Mouse (Mus musculus): ENCODE measurements around the gene Nbea. TPM values are rescaled to one million over a fixed set of nuclear protein-coding genes. Genes with fewer than 3 reads are reported as not detected.

Nbea gene
- polyA plus RNA-seq, 1 experiment from 2014 or later: 9.7 TPM

DNA sequence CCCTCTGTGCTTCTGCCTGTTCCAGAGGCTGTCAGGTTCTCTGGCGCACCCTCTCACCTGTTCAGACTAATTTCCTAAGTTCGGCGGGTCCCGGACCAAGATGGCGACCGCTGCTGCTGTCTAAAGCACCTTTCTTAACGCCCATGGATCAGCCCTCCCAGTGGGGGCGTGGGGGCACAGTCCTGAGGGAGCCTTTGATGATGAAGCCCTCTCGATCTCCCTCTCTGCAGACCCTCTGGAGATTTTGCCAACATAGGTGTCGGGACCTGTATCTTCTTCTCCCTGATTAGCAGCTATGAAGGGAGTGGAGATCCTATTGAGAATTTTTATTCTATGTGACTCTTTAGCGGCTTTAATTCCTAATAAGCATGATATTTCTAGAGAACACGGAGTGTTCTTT, 573.3 kb downstream of the Nbea start:
- Histone ChIP-seq H3K27ac (replicated peaks) (0 out of 2 replicates have a peak overlapping the region, but pooled peaks have one; percentile 46), H3K36me3 (no peaks in the 10 kb centered on the region), H3K27me3 (ENCODE audit: low read depth, poor library complexity, severe bottlenecking) (no peaks in the 10 kb centered on the region), H3K9me3 (replicated peaks) (no peaks in the 10 kb centered on the region), H3K4me3 (no peak overlapping the region), H3K4me1 (peaks cover 14% of the 10 kb centered on the region)
- no peak for DNase-seq (ENCODE audit: low spot score)
- 91% methylated on average over 12 of the region's 12 CpGs for WGBS

DNA sequence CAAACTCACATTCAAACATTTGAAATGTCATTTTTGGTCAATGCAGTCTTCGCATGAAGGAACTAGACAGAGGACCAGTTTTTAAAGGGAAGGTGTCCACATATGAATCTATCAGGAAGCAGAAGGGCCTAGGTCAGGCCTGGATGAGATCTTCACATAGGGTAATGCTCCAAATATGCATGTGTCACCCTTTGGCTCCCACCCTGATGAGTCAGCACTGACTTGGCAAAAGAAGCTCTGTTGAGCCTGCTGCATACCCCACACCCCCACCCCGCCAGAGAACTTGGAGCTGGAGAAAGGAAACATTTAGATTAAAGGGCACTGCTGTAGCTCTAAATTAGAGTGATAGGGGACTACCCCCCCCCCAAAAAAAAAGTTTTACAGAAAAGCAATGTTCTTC, 583.2 kb downstream of the Nbea start:
- 89% methylated on average over 2 of the region's 2 CpGs for WGBS
- H3K9me3 ChIP-seq (replicated peaks): no peaks in the 10 kb centered on the region
- DNase-seq (ENCODE audit: low spot score): no peak
- H3K27me3 ChIP-seq (ENCODE audit: low read depth, poor library complexity, severe bottlenecking): no peaks in the 10 kb centered on the region
- no peak overlapping the region for H3K27ac ChIP-seq (replicated peaks)
- no peaks in the 10 kb centered on the region for H3K4me1 ChIP-seq
- no peaks in the 10 kb centered on the region for H3K36me3 ChIP-seq
- no peak overlapping the region for H3K4me3 ChIP-seq

DNA sequence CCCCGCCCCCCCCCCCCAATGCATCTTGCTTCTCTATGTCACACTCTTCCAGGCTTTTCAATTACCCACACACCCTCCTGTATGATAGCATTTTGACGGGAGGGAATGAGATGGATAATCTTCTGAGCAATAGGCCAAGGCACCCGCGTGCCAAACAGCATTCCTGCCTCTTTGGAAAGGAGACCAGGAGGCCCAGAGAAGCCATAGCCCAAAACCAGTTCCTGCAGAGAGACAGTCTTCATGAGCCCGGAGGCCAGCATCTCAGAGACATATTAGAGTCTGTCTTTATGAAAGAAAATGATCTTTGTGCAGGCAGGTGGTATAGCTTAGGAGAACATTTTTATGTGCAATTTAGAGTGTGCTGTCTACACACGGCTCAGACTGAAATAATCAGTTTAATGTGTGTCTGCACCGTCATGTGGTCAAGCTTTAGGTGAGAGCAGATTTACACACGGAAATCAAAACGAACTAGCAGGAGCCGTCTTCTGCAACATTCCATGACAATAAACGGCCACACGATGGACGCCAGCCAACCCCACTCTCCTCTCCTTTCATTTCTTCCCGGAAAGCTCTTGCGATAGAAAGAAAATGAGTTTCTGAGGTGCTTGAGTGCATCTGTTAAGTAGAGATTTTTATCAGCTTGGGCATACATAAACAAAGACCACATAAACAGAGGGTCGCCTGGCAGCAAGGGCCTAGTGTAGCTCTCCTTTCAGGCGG, 584.0 kb downstream of the Nbea start:
- DNase-seq (ENCODE audit: low spot score): no peak
- 84% methylated on average over 17 of the region's 17 CpGs for WGBS
- Histone ChIP-seq H3K9me3 (replicated peaks) (no peaks in the 10 kb centered on the region), H3K4me3 (no peak overlapping the region), H3K4me1 (no peaks in the 10 kb centered on the region), H3K27ac (replicated peaks) (no peak overlapping the region), H3K36me3 (no peaks in the 10 kb centered on the region), H3K27me3 (ENCODE audit: low read depth, poor library complexity, severe bottlenecking) (no peaks in the 10 kb centered on the region)

DNA sequence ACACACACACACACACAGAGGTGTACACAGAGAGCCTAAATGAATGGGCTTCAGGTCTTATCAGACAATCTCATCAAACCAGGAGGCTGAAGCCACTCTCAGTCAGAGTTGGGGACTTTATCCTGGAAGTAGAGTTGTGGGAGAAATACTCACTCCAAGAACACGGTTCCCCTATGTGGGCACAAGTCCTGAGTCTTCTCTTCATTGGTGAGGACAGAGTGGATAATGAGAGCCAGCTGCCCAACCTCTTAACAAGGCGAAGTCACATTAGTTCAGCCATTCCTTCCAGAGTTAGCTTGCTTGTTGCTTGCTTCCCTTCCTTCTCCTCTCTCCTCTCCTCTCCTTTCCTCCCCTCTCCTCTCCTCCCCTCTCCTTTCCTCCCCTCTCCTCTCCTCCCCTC, 584.8 kb downstream of the Nbea start:
- Histone ChIP-seq H3K4me1 (no peaks in the 10 kb centered on the region), H3K36me3 (no peaks in the 10 kb centered on the region), H3K4me3 (no peak overlapping the region), H3K27ac (replicated peaks) (no peak overlapping the region), H3K9me3 (replicated peaks) (no peaks in the 10 kb centered on the region), H3K27me3 (ENCODE audit: low read depth, poor library complexity, severe bottlenecking) (no peaks in the 10 kb centered on the region)
- DNase-seq (ENCODE audit: low spot score): no peak
- WGBS: 79% methylated on average over 2 of the region's 2 CpGs

DNA sequence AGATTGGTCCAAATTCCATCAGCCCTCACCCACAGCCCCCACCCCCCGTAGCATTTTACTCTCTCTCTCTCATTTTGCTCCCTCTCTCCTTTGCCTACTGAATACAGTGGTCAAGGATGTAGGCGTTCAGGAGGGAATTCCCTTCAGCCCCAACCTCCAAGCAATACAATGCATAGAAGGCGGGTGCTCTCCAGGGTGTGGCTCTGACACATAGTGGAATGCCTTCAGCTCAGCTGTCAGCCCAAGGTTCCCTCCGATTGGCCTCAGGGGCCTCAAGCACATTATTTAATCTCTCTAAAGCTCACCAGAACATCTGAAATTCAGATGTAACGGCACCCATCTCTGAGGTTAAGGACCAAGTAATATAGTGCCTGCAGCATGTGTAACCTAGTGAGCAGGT, 590.2 kb downstream of the Nbea start:
- H3K9me3 ChIP-seq (replicated peaks): no peaks in the 10 kb centered on the region
- WGBS: 83% methylated on average over 5 of the region's 5 CpGs
- no peak overlapping the region for H3K27ac ChIP-seq (replicated peaks)
- no peaks in the 10 kb centered on the region for H3K27me3 ChIP-seq (ENCODE audit: low read depth, poor library complexity, severe bottlenecking)
- no peak for DNase-seq (ENCODE audit: low spot score)
- H3K4me1 ChIP-seq: peaks cover 36% of the 10 kb centered on the region
- H3K4me3 ChIP-seq: no peak overlapping the region
- H3K36me3 ChIP-seq: no peaks in the 10 kb centered on the region

DNA sequence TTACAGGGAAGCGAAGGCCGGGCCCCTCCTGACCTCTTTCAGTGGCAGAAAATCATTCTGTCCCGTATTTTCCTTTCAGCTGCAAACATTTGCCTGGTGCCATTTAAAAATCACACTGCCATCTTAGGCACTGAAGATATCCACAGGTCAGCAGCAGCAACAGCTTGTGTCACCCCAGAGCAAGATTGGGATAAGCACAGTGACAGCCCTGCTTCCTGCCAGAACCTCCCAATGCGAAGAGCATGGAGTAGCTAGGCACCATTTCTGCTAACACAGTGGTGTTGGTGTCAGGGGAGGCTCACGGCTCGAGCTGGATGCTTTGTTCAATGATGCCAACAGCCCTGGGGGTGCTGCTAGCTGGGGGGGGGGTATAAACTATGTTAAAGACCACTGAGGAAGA, 592.8 kb downstream of the Nbea start:
- 79% methylated on average over 6 of the region's 6 CpGs for WGBS
- no peak for DNase-seq (ENCODE audit: low spot score)
- no peaks in the 10 kb centered on the region for H3K9me3 ChIP-seq (replicated peaks)
- H3K27ac ChIP-seq (replicated peaks): peak overlapping the region; percentile 58; the same call in 1 of the 2 replicates
- H3K36me3 ChIP-seq: no peaks in the 10 kb centered on the region
- no peak overlapping the region for H3K4me3 ChIP-seq
- peaks cover 57% of the 10 kb centered on the region for H3K4me1 ChIP-seq
- no peaks in the 10 kb centered on the region for H3K27me3 ChIP-seq (ENCODE audit: low read depth, poor library complexity, severe bottlenecking)

DNA sequence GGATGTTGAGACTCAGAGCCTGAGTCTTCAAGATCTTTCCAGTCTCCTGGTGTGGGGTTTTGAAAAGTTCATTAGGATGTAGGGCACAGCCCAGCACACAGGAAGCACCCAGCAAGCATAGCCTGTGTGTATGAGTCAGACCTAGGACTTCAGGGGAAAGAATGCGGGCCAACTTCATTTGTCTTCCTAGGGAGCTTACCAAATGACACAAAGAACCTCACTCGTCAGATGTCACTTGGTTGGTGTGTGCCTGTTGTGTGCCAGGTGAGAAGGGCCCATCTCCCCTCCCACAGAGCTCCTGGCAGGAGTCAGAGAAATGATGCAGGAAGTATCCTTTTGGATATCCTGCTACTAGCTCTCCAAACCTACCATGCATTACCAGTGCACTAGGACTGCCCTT, 593.2 kb downstream of the Nbea start:
- no peaks in the 10 kb centered on the region for H3K9me3 ChIP-seq (replicated peaks)
- WGBS: 67% methylated on average over 2 of the region's 2 CpGs
- no peak overlapping the region for H3K4me3 ChIP-seq
- H3K27ac ChIP-seq (replicated peaks): peak overlapping the region; percentile 58; the same call in 1 of the 2 replicates
- no peaks in the 10 kb centered on the region for H3K36me3 ChIP-seq
- DNase-seq (ENCODE audit: low spot score): no peak
- peaks cover 57% of the 10 kb centered on the region for H3K4me1 ChIP-seq
- no peaks in the 10 kb centered on the region for H3K27me3 ChIP-seq (ENCODE audit: low read depth, poor library complexity, severe bottlenecking)

DNA sequence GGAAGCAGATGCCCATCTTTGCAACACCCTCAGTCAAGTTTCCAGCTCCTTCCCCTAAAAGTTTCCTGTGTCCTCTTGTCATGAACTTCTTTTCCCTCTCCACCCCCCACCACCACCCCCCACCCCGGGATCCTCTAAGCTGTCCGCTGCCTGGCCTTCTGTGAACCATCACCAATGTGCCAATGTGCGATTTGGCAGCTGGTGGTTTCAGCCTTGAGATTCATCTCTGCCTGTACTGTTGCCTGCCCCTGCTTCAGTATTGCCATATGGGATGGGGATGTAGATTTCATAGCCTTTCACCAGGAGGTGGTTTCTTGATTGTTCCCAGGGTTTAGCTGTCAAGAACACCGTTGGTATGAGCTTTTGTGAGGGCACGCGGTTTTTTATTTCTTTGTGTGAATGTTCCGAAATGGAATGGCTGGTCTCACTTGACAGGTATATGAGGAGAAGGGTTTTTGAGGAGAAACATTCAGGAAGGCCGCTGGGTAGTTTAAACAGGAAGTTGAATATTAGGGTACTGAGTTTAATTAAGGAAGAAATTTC, 594.0 kb downstream of the Nbea start:
- no peaks in the 10 kb centered on the region for H3K36me3 ChIP-seq
- 81% methylated on average over 8 of the region's 8 CpGs for WGBS
- no peak overlapping the region for H3K4me3 ChIP-seq
- H3K27me3 ChIP-seq (ENCODE audit: low read depth, poor library complexity, severe bottlenecking): no peaks in the 10 kb centered on the region
- H3K27ac ChIP-seq (replicated peaks): peak overlapping the region; percentile 58
- no peak for DNase-seq (ENCODE audit: low spot score)
- no peaks in the 10 kb centered on the region for H3K9me3 ChIP-seq (replicated peaks)
- H3K4me1 ChIP-seq: peaks cover 57% of the 10 kb centered on the region

DNA sequence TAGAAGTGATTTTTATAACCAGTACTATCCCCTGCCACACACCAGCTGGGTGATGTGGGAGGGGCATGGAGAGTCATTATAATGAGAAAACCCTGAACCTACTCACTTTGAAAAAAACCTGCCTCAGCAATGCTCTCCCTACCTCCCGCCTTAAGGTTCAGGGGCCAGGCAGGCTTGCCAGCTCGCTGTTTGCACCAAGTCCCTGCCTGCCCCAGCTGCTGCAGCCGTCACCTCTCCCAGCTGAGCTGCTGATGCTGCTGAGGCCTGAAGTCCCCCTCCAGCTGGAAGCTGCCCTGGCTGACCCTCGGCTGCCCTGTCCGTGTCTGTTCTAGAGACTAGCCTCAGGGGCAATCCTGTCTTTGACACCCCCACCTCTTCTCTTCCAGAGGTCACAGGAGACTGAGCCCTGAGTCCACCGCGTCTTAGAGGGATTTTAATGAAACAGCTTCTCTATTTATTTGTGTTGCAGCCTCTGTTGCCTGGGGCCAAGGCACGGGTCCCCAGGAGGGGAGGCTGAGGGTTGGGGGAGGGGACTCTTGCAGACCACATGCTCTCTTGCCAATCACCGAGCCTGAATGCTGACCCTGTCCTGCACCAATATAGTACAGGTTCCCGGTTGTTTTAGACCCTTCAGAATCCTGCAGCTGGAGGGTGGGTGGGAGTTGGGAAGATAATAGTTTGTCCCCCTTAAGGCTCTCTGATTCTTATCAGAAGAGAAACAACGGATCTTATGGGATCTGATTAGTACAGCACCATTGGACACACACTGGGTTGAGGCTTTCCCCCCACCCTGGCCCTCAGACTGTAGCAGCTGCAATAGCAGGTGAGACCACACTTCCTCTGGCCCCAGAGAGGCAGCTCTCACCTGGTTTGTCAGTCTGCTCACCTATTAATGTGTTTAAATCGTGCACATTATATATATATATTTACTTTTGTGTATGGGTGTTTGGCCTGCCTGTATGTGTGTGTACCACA, 595.2 kb downstream of the Nbea start:
- Histone ChIP-seq H3K9me3 (replicated peaks) (no peaks in the 10 kb centered on the region), H3K27ac (replicated peaks) (peak overlapping the region; percentile 75), H3K27me3 (ENCODE audit: low read depth, poor library complexity, severe bottlenecking) (no peaks in the 10 kb centered on the region), H3K4me1 (peaks cover 54% of the 10 kb centered on the region), H3K4me3 (peak overlapping the region; percentile 32), H3K36me3 (no peaks in the 10 kb centered on the region)
- WGBS: 8% methylated on average over 12 of the region's 12 CpGs
- peak; percentile 88 for DNase-seq (ENCODE audit: low spot score)

DNA sequence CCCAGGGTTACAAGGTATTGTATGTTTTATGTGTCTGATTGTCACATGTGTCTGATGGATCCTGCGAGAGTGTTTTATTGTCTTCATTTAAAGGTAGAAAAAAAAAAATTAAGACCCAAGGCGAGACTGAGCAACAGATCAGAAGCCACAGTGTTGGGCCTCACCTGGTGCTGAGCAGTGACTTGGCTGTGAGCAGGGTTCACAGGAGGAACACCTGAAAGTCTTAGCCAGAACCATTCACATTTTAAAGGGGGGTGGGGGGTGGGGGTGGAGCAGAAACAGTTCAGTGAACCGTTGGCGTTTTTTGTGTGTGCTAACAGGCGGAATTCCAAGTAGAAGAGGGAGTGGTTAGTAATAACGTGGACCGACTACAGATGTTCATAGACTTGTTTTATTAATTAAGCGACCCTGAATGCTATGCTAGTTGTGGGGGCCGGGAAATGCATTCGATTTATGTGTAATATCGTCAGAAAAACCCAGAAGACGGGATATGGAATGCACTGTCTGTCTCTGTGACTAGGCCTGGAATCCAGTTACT, 596.0 kb downstream of the Nbea start:
- no peak for DNase-seq (ENCODE audit: low spot score)
- H3K4me3 ChIP-seq: peak overlapping the region; percentile 32; the same call in 1 of the 2 replicates
- peaks cover 52% of the 10 kb centered on the region for H3K4me1 ChIP-seq
- H3K27me3 ChIP-seq (ENCODE audit: low read depth, poor library complexity, severe bottlenecking): no peaks in the 10 kb centered on the region
- WGBS: 28% methylated on average over 12 of the region's 12 CpGs
- H3K36me3 ChIP-seq: no peaks in the 10 kb centered on the region
- H3K27ac ChIP-seq (replicated peaks): peak overlapping the region; percentile 75
- H3K9me3 ChIP-seq (replicated peaks): no peaks in the 10 kb centered on the region
